Mouse (Mus musculus) MEL (cell line): ENCODE results near the gene Ccdc22. TPM values are rescaled to one million over a fixed set of nuclear protein-coding genes. Genes with fewer than 3 reads are reported as not detected.

ENCODE experiments used
- DNase-seq: peaks from one replicate; pipeline ENCODE4 v3.0.0; 2011; ENCODE audit warnings: low read depth, low spot score
- H3K27ac ChIP-seq: 2 replicates; pipeline ENCODE4 v1.5.1; 2012; ENCODE audit warnings: low read depth, mild to moderate bottlenecking, control low read depth, low read length, moderate library complexity; ENCODE audit not compliant: control insufficient read depth
- H3K27me3 ChIP-seq, 2 experiments: fragments of 150-350 bp in 1 of 2; sonication (generic) in 1 of 2; 2 replicates each; pipeline ENCODE4 v1.6.1; 2012; ENCODE audit warnings: low read length in 2 of 2, mild to moderate bottlenecking in 2 of 2, improper control_type of control experiment in 1 of 2, moderate library complexity in 1 of 2; ENCODE audit not compliant: insufficient read depth in 2 of 2, control insufficient read depth in 1 of 2
- H3K36me3 ChIP-seq, 2 experiments: 2 replicates each; pipeline ENCODE4 v1.6.1; 2012 to 2014; ENCODE audit warnings: low read length in 2 of 2, improper control_type of control experiment in 1 of 2, inconsistent platforms in 1 of 2, mild to moderate bottlenecking in 1 of 2; ENCODE audit not compliant: insufficient read depth in 2 of 2, control insufficient read depth in 1 of 2
- H3K4me1 ChIP-seq, 2 experiments: fragments of 150-350 bp in 1 of 2; sonication (generic) in 1 of 2; 2 replicates each; pipeline ENCODE4 v1.6.1; 2012; ENCODE audit warnings: low read length in 2 of 2, improper control_type of control experiment in 1 of 2, mild to moderate bottlenecking in 1 of 2; ENCODE audit not compliant: insufficient read depth in 2 of 2, control insufficient read depth in 1 of 2
- H3K4me3 ChIP-seq, 2 experiments: fragments of 150-350 bp in 1 of 2; sonication (generic) in 1 of 2; 2 replicates each; pipeline ENCODE4 v1.5.1; 2012; ENCODE audit warnings: low read depth in 2 of 2, low read length in 2 of 2, mild to moderate bottlenecking in 2 of 2, moderate library complexity in 2 of 2, control low read depth in 1 of 2, improper control_type of control experiment in 1 of 2; ENCODE audit not compliant: control insufficient read depth in 1 of 2, insufficient read depth in 1 of 2
- H3K79me2 ChIP-seq: 2 replicates; pipeline ENCODE4 v1.6.1; 2012; ENCODE audit warnings: mild to moderate bottlenecking, low read length, moderate library complexity; ENCODE audit not compliant: control insufficient read depth, poor library complexity, insufficient read depth
- H3K9ac ChIP-seq: 2 replicates; pipeline ENCODE4 v1.6.1; 2012; ENCODE audit warnings: low read depth, mild to moderate bottlenecking, control low read depth, low read length, moderate library complexity; ENCODE audit not compliant: control insufficient read depth, poor library complexity, severe bottlenecking
- H3K9me3 ChIP-seq: fragments of 150-350 bp; sonication (generic); replicated peaks from 2 replicates; pipeline ENCODE4 v1.6.1; 2012; ENCODE audit warnings: mild to moderate bottlenecking, low read length, improper control_type of control experiment, moderate library complexity; ENCODE audit not compliant: insufficient read depth
- CHD1 ChIP-seq: IDR thresholded peaks from 2 replicates; pipeline ENCODE4 v1.6.1; 2012; ENCODE audit warnings: low read depth, mild to moderate bottlenecking, inconsistent platforms, low read length, improper control_type of control experiment
- E2F4 ChIP-seq: IDR thresholded peaks from 2 replicates; pipeline ENCODE4 v1.6.1; 2011; ENCODE audit warnings: low read depth, low read length, improper control_type of control experiment, borderline replicate concordance
- GABPA ChIP-seq: IDR thresholded peaks from 2 replicates; pipeline ENCODE4 v1.6.1; 2012; ENCODE audit warnings: low read depth, mild to moderate bottlenecking, inconsistent platforms, low read length, improper control_type of control experiment, moderate library complexity
- KAT2A ChIP-seq: conservative IDR thresholded peaks from 2 replicates; pipeline ENCODE4 v1.6.1; 2012; ENCODE audit warnings: low read depth, low read length, improper control_type of control experiment, inconsistent platforms
- RCOR1 ChIP-seq: IDR thresholded peaks from 2 replicates; pipeline ENCODE4 v1.6.1; 2012; ENCODE audit warnings: low read depth, mild to moderate bottlenecking, inconsistent platforms, low read length, improper control_type of control experiment
- USF2 ChIP-seq, 2 experiments: IDR thresholded peaks; 2 replicates each; pipeline ENCODE4 v1.6.1; 2011 to 2012; ENCODE audit warnings: improper control_type of control experiment in 2 of 2, low read length in 2 of 2, borderline replicate concordance in 1 of 2, inconsistent platforms in 1 of 2, low read depth in 1 of 2, mild to moderate bottlenecking in 1 of 2; ENCODE audit not compliant: insufficient read depth in 1 of 2
- ZC3H11A ChIP-seq: IDR thresholded peaks from 2 replicates; pipeline ENCODE4 v1.6.1; 2012; ENCODE audit warnings: low read depth, mild to moderate bottlenecking, inconsistent platforms, low read length, improper control_type of control experiment
- polyA plus RNA-seq, 2 experiments: library from polyadenylated mRNA; stranded (reverse) in 1 of 2; unstranded in 1 of 2; fragments of >175 nt in 1 of 2; fragments of >200 nt in 1 of 2; gene quantifications; 2 replicates each; pipeline versions ENCODE4 v1.2.1 to v1.2.4; 2012; ENCODE audit warnings: low replicate concordance in 2 of 2, low read depth in 1 of 2; ENCODE audit not compliant: insufficient read length in 2 of 2, insufficient read depth in 1 of 2, missing spikeins in 1 of 2
- total RNA-seq: library from RNA; depleted of rRNA; stranded (reverse); fragments of 300-350 nt; gene quantifications from 2 replicates; pipeline ENCODE4 v1.2.3, GENCODE M21; 2012; rRNA removed

Gene Ccdc22
- total and polyA plus RNA-seq, 3 experiments = 36.1 to 37.9 TPM; not detected in 1

DNA sequence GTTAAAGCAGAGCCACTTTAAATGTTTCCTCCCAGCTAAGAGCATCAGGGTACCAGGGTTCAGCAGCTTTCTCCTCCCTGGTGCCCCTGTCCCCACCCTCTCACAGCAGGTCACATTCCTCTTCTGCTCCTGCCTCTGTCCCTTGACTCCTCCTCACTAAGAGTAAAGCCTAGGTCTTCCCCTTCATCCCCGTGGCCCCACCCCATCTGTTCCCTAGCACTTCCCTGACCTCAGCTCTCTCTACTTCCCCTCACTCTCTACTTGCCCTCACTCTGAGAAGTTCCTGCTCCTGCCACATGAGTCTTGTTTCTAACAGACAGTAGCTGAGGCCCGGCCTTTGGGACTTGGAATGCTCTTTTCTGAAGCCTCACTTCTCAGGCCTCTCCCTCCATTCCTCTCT lies 42.2 kb downstream of the Ccdc22 start:
- Histone ChIP-seq H3K36me3 (peaks cover 0 to 9% of the 10 kb centered on the region in 2 experiments; a peak in 2 of 4 replicates), H3K27ac (no peak overlapping the region), H3K4me3 (no peak overlapping the region), H3K4me1 (peaks cover 6 to 11% of the 10 kb centered on the region in 2 experiments), H3K79me2 (no peaks in the 10 kb centered on the region), H3K9me3 (no peaks in the 10 kb centered on the region), H3K9ac (no peak overlapping the region), H3K27me3 (no peaks in the 10 kb centered on the region)
- TF ChIP-seq E2F4 = no peak
- no peak for TF ChIP-seq ZC3H11A
- no peak for TF ChIP-seq CHD1
- TF ChIP-seq USF2 (IDR thresholded peaks at IDR 0.05; ENCODE audit: borderline replicate concordance in 1 of 2, insufficient read depth in 1 of 2, low read depth in 1 of 2, low read length in 2 of 2) = no peak
- no peak for TF ChIP-seq KAT2A
- peak; percentile 51 for DNase-seq

DNA sequence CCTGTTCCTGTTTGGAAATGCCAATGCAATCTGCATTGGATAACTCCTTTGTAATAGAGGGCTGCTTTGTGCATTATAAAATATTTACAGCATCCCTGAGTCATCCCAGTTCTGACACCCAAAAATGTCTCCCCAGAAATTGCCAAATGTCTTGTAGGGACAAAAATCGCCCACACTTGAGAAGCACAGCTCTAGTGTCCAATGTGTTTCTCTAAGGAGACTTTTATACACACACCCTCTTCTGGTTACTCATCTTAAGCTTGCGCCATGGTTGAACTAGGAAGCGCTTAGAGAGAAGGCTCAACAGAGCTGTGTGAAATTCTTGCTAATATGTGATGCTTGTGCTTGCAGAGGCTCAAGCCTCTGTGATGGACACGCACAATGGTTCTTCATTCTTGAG lies 51.8 kb downstream of the Ccdc22 start:
- no peak overlapping the region for H3K4me3 ChIP-seq
- no peak for TF ChIP-seq RCOR1
- no peak for TF ChIP-seq GABPA
- H3K4me1 ChIP-seq = 0 out of 4 replicates have a peak, but pooled peaks cover 0 to 5% of the 10 kb centered on the region in 2 experiments
- H3K9ac ChIP-seq = no peak overlapping the region
- no peaks in the 10 kb centered on the region for H3K36me3 ChIP-seq
- peaks cover 0 to 2% of the 10 kb centered on the region in 2 experiments; a peak in 2 of 4 replicates for H3K27me3 ChIP-seq
- no peak overlapping the region for H3K27ac ChIP-seq
- no peak for DNase-seq
- no peaks in the 10 kb centered on the region for H3K9me3 ChIP-seq
- no peaks in the 10 kb centered on the region for H3K79me2 ChIP-seq

Other genes with a start within 250 kb of the Ccdc22 start
- gene Usp27x, start 229.7 kb downstream of the Ccdc22 start, total RNA-seq = 2.7 and 3.6 TPM in 2 replicates
- 1 to 10 TPM in 1 of 2 experiments, not detected in 1; 3.9 TPM for gene Usp27x, start 229.7 kb downstream of the Ccdc22 start, polyA plus RNA-seq
- 0.36 and 0.42 TPM in 2 replicates for gene Foxp3, start 31.9 kb downstream of the Ccdc22 start, total RNA-seq
- gene Foxp3, start 31.9 kb downstream of the Ccdc22 start, polyA plus RNA-seq = under 1 TPM in 1 of 2 experiments, not detected in 1; 0.31 TPM
- gene Ppp1r3f, start 31.2 kb downstream of the Ccdc22 start, total RNA-seq = 1.6 and 1.7 TPM in 2 replicates
- gene Ppp1r3f, start 31.2 kb downstream of the Ccdc22 start, polyA plus RNA-seq = 1 to 10 TPM in 1 of 2 experiments, not detected in 1; 2.0 TPM
- 0.03 TPM in 1 of 2 replicates, not detected in the other for gene Cacna1f, start 1.6 kb upstream of the Ccdc22 start, total RNA-seq
- gene Cacna1f, start 1.6 kb upstream of the Ccdc22 start, polyA plus RNA-seq = under 1 TPM in 1 of 2 experiments, not detected in 1; 0.17 TPM
- gene Syp, start 33.0 kb upstream of the Ccdc22 start, total RNA-seq = 0.54 and 0.56 TPM in 2 replicates
- gene Syp, start 33.0 kb upstream of the Ccdc22 start, polyA plus RNA-seq = 1 to 10 TPM in 1 of 2 experiments, not detected in 1; 2.3 TPM
- 1.2 TPM in 2 replicates for gene Prickle3, start 51.7 kb upstream of the Ccdc22 start, total RNA-seq
- 1 to 10 TPM in 1 of 2 experiments, not detected in 1; 3.3 TPM for gene Prickle3, start 51.7 kb upstream of the Ccdc22 start, polyA plus RNA-seq
- gene Plp2, start 65.9 kb upstream of the Ccdc22 start, total RNA-seq = 95.7 and 148 TPM in 2 replicates
- 100 to 1,000 TPM; 163 to 407 TPM for gene Plp2, start 65.9 kb upstream of the Ccdc22 start, polyA plus RNA-seq
- gene Magix, start 75.7 kb upstream of the Ccdc22 start, total RNA-seq = 0.15 and 0.20 TPM in 2 replicates
- under 1 TPM in 1 of 2 experiments, not detected in 1; 0.33 TPM for gene Magix, start 75.7 kb upstream of the Ccdc22 start, polyA plus RNA-seq
- gene Gpkow, start 91.6 kb upstream of the Ccdc22 start, total RNA-seq = 23.0 and 23.4 TPM in 2 replicates
- gene Gpkow, start 91.6 kb upstream of the Ccdc22 start, polyA plus RNA-seq = 100 to 1,000 TPM in 1 of 2 experiments, 10 to 100 TPM in 1; 37.0 to 539 TPM
- 13.9 and 16.0 TPM in 2 replicates for gene Wdr45, start 108.8 kb upstream of the Ccdc22 start, total RNA-seq
- 10 to 100 TPM in 1 of 2 experiments, not detected in 1; 36.1 TPM for gene Wdr45, start 108.8 kb upstream of the Ccdc22 start, polyA plus RNA-seq
- 0.36 TPM in 1 of 2 replicates, not detected in the other for gene Gm45208, start 116.7 kb upstream of the Ccdc22 start, total RNA-seq
- 10 to 100 TPM in 1 of 2 experiments, not detected in 1; 11.0 TPM for gene Gm45208, start 116.7 kb upstream of the Ccdc22 start, polyA plus RNA-seq
- 19.1 and 23.0 TPM in 2 replicates for gene Praf2, start 122.9 kb upstream of the Ccdc22 start, total RNA-seq
- 10 to 100 TPM in 1 of 2 experiments, not detected in 1; 60.1 TPM for gene Praf2, start 122.9 kb upstream of the Ccdc22 start, polyA plus RNA-seq
- gene Ccdc120, start 145.4 kb upstream of the Ccdc22 start, total RNA-seq = 3.9 and 5.8 TPM in 2 replicates
- 10 to 100 TPM in 1 of 2 experiments, not detected in 1; 12.2 TPM for gene Ccdc120, start 145.4 kb upstream of the Ccdc22 start, polyA plus RNA-seq
- gene Tfe3, start 157.0 kb upstream of the Ccdc22 start, total RNA-seq = 20.6 and 23.4 TPM in 2 replicates
- gene Tfe3, start 157.0 kb upstream of the Ccdc22 start, polyA plus RNA-seq = 10 to 100 TPM in 1 of 2 experiments, not detected in 1; 64.7 TPM
- gene Gripap1, start 184.2 kb upstream of the Ccdc22 start, total RNA-seq = 36.2 and 40.5 TPM in 2 replicates
- gene Gripap1, start 184.2 kb upstream of the Ccdc22 start, polyA plus RNA-seq = 100 to 1,000 TPM in 1 of 2 experiments, 10 to 100 TPM in 1; 84.6 to 244 TPM
- 0.26 and 0.31 TPM in 2 replicates for gene Kcnd1, start 216.8 kb upstream of the Ccdc22 start, total RNA-seq
- 1 to 10 TPM in 1 of 2 experiments, not detected in 1; 1.4 TPM for gene Kcnd1, start 216.8 kb upstream of the Ccdc22 start, polyA plus RNA-seq
- gene Otud5, start 235.8 kb upstream of the Ccdc22 start, total RNA-seq = 76.4 and 82.6 TPM in 2 replicates
- gene Otud5, start 235.8 kb upstream of the Ccdc22 start, polyA plus RNA-seq = 1,000 to 10,000 TPM in 1 of 2 experiments, 100 to 1,000 TPM in 1; 197 to 1,180 TPM